Mouse (Mus musculus): Measurements from ENCODE around the gene 6430531B16Rik.

- TF ChIP-seq CTCF (IDR thresholded peaks at IDR 0.05; ENCODE audit: low read depth), result no peak
- TF ChIP-seq EP300 (IDR thresholded peaks at IDR 0.05; ENCODE audit: low read depth), result no peak
Measured at GRCm38 (mm10) chr7:140011336-140011735, 32.8 kb upstream of the 6430531B16Rik start.
